Mouse (Mus musculus): ENCODE measurements around the gene Lim2. TPM values are rescaled to one million over a fixed set of nuclear protein-coding genes. Genes with fewer than 3 reads are reported as not detected.

Lim2 gene
- total and polyA plus RNA-seq, 2 experiments from 2014 or later: not detected

- H3K27me3 ChIP-seq (ENCODE audit: insufficient read depth, low read length): no peaks in the 10 kb centered on the region
- H3K9ac ChIP-seq: peak overlapping the region; percentile 43
- peak; percentile 94 for TF ChIP-seq CTCF (IDR thresholded peaks at IDR 0.05; ENCODE audit: low read depth)
- no peaks in the 10 kb centered on the region for H3K36me3 ChIP-seq (ENCODE audit: insufficient read depth)
- H3K4me3 ChIP-seq (ENCODE audit: low read depth, low read length): peak overlapping the region; percentile 44
- no peaks in the 10 kb centered on the region for H3K4me1 ChIP-seq (ENCODE audit: insufficient read depth)
- 0 out of 2 replicates have a peak overlapping the region, but pooled peaks have one; percentile 15 for H3K27ac ChIP-seq (ENCODE audit: low read depth, low read length)
- WGBS: 3% methylated on average over 33 of the region's 33 CpGs
- peak overlapping the region; percentile 84 for H3K4me2 ChIP-seq (ENCODE audit: low read depth)
- peak; percentile 86 for DNase-seq
- ATAC-seq: peak; percentile 82
- no peaks in the 10 kb centered on the region for H3K9me3 ChIP-seq (ENCODE audit: low read length)
These were observed 38.7 kb downstream of the Lim2 start for GRCm38 (mm10) chr7:43466099-43466694.

DNA sequence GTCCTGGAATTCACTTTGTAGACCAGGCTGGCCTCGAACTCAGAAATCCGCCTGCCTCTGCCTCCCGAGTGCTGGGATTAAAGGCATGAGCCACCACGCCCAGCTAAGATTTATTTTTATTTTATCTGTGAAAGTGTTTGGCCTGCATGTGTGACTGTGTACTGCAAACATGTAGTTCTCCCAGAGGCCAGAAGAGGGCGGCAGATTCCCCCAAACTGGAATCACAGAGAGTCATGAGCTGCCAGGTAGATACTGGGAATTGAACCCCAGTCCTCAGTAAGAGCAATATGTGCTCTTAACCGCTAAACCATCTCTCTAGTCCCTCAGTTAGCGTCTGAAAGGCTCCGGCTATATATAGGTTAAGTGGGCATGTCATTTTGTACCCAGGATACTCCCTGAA lies 42.9 kb downstream of the Lim2 start:
- no peaks in the 10 kb centered on the region for H3K27me3 ChIP-seq (ENCODE audit: insufficient read depth, low read length)
- peak; percentile 49 for DNase-seq
- 43% methylated on average over 8 of the region's 8 CpGs for WGBS
- H3K4me2 ChIP-seq (ENCODE audit: low read depth): no peak overlapping the region
- H3K4me3 ChIP-seq (ENCODE audit: low read depth, low read length): no peak overlapping the region
- no peak overlapping the region for H3K27ac ChIP-seq (ENCODE audit: low read depth, low read length)
- H3K9me3 ChIP-seq (ENCODE audit: low read length): no peaks in the 10 kb centered on the region
- no peaks in the 10 kb centered on the region for H3K4me1 ChIP-seq (ENCODE audit: insufficient read depth)
- peak; percentile 62 for TF ChIP-seq CTCF (IDR thresholded peaks at IDR 0.05; ENCODE audit: low read depth)
- H3K36me3 ChIP-seq (ENCODE audit: insufficient read depth): peaks cover 8% of the 10 kb centered on the region; the same call in 1 of the 2 replicates
- no peak for ATAC-seq
- no peak overlapping the region for H3K9ac ChIP-seq

- ATAC-seq: peak; percentile 30; the same call in 1 of the 2 replicates
- no peaks in the 10 kb centered on the region for H3K27me3 ChIP-seq (ENCODE audit: insufficient read depth, low read length)
- H3K27ac ChIP-seq (ENCODE audit: low read depth, low read length): no peak overlapping the region
- H3K4me1 ChIP-seq (ENCODE audit: insufficient read depth): no peaks in the 10 kb centered on the region
- peaks cover 26% of the 10 kb centered on the region for H3K36me3 ChIP-seq (ENCODE audit: insufficient read depth)
- no peak for DNase-seq
- TF ChIP-seq CTCF (IDR thresholded peaks at IDR 0.05; ENCODE audit: low read depth): peak; percentile 37; the same call in 1 of the 2 replicates
- H3K9ac ChIP-seq: no peak overlapping the region
- 22% methylated on average over 23 of the region's 23 CpGs for WGBS
- H3K4me3 ChIP-seq (ENCODE audit: low read depth, low read length): no peak overlapping the region
- H3K9me3 ChIP-seq (ENCODE audit: low read length): no peaks in the 10 kb centered on the region
- no peak overlapping the region for H3K4me2 ChIP-seq (ENCODE audit: low read depth)
These were observed 48.2 kb downstream of the Lim2 start for GRCm38 (mm10) chr7:43475706-43476105.

DNA sequence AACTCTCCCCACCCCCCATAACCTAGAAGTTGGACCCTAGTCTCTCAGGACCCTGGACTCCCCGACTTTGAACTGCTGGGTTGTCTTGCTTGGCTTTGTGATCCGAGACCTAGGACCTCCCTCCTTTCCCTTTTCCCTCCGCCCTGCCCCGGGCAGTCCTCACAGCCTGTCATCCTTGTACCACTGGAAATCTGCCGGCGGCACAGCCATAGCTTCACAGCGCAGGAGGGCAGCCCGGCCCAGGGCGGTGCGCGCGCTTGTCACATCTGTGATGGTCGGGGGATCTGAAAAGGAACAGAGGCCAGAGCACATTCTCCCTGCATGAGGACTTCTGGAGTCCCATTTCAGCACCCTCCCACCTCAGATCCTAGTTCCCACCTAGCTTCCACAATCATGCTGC lies 48.9 kb downstream of the Lim2 start:
- H3K9ac ChIP-seq: no peak overlapping the region
- H3K4me1 ChIP-seq (ENCODE audit: insufficient read depth): no peaks in the 10 kb centered on the region
- no peak for TF ChIP-seq CTCF (IDR thresholded peaks at IDR 0.05; ENCODE audit: low read depth)
- WGBS: 23% methylated on average over 13 of the region's 13 CpGs
- no peak for DNase-seq
- H3K27me3 ChIP-seq (ENCODE audit: insufficient read depth, low read length): no peaks in the 10 kb centered on the region
- ATAC-seq: no peak
- peaks cover 26% of the 10 kb centered on the region for H3K36me3 ChIP-seq (ENCODE audit: insufficient read depth)
- H3K4me2 ChIP-seq (ENCODE audit: low read depth): no peak overlapping the region
- H3K4me3 ChIP-seq (ENCODE audit: low read depth, low read length): no peak overlapping the region
- no peaks in the 10 kb centered on the region for H3K9me3 ChIP-seq (ENCODE audit: low read length)
- H3K27ac ChIP-seq (ENCODE audit: low read depth, low read length): no peak overlapping the region

DNA sequence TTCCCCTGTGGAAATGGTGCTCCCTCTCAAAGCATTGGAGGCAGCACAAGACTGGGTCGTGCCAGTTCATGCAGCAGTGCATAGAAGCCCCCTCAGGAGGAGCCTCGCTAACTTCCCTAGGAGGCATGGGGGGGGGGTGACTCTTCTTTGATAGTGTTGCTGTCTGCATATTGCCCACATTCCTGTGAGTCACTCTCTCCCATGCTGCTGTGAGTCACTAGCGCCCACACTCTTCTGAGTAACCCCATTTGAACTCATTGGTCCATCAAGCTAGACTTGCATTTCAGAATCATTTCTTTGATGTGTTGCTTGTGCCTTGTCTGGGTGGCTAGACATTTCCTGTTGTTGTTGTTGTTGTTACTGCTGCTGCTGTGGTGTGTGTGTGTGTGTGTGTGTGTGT lies 53.7 kb downstream of the Lim2 start:
- DNase-seq (no peak), ATAC-seq (no peak; the same call in 1 of the 2 replicates)
- H3K4me1 ChIP-seq (ENCODE audit: insufficient read depth): no peaks in the 10 kb centered on the region
- H3K9me3 ChIP-seq (ENCODE audit: low read length): no peaks in the 10 kb centered on the region
- H3K4me2 ChIP-seq (ENCODE audit: low read depth): no peak overlapping the region
- H3K9ac ChIP-seq: no peak overlapping the region
- no peak overlapping the region for H3K4me3 ChIP-seq (ENCODE audit: low read depth, low read length)
- WGBS: 66% methylated on average over 3 of the region's 3 CpGs
- H3K27me3 ChIP-seq (ENCODE audit: insufficient read depth, low read length): no peaks in the 10 kb centered on the region
- no peak overlapping the region for H3K27ac ChIP-seq (ENCODE audit: low read depth, low read length)
- TF ChIP-seq CTCF (IDR thresholded peaks at IDR 0.05; ENCODE audit: low read depth): no peak
- H3K36me3 ChIP-seq (ENCODE audit: insufficient read depth): peaks cover 14% of the 10 kb centered on the region

- Histone ChIP-seq H3K4me3 (ENCODE audit: low read depth, low read length) (no peak overlapping the region), H3K27me3 (ENCODE audit: insufficient read depth, low read length) (no peaks in the 10 kb centered on the region), H3K9me3 (ENCODE audit: low read length) (no peaks in the 10 kb centered on the region), H3K27ac (ENCODE audit: low read depth, low read length) (no peak overlapping the region), H3K9ac (no peak overlapping the region), H3K36me3 (ENCODE audit: insufficient read depth) (peaks cover 14% of the 10 kb centered on the region), H3K4me2 (ENCODE audit: low read depth) (no peak overlapping the region), H3K4me1 (ENCODE audit: insufficient read depth) (no peaks in the 10 kb centered on the region)
- no peak for TF ChIP-seq CTCF (IDR thresholded peaks at IDR 0.05; ENCODE audit: low read depth)
- WGBS: 27% methylated on average over 8 of the region's 8 CpGs
- DNase-seq (peak; percentile 47), ATAC-seq (peak; percentile 45)
These were observed 54.7 kb downstream of the Lim2 start for GRCm38 (mm10) chr7:43482090-43482716.

DNA sequence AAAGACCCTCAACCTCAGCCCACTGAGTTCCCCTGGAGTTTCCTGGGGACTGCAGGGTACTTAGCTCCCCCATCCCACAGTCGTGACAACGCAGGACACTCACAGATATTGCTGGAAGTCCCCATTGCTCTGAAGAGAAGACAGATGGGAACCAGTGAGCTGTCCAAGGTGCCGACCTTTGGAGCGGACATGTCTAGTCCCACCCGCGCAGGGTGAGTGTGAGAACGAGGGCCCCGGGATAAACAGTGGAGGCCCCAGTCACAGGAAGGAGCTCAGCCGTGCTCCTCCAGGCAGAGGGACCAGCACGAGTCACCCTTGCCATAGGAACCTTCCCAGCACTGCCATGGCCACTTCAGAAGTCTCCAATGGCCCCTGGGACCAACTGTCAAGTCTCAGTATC lies 55.8 kb downstream of the Lim2 start:
- no peak for TF ChIP-seq CTCF (IDR thresholded peaks at IDR 0.05; ENCODE audit: low read depth)
- Histone ChIP-seq H3K27ac (ENCODE audit: low read depth, low read length) (no peak overlapping the region), H3K4me3 (ENCODE audit: low read depth, low read length) (no peak overlapping the region), H3K4me2 (ENCODE audit: low read depth) (no peak overlapping the region), H3K27me3 (ENCODE audit: insufficient read depth, low read length) (no peaks in the 10 kb centered on the region), H3K36me3 (ENCODE audit: insufficient read depth) (peaks cover 8% of the 10 kb centered on the region), H3K4me1 (ENCODE audit: insufficient read depth) (no peaks in the 10 kb centered on the region), H3K9me3 (ENCODE audit: low read length) (no peaks in the 10 kb centered on the region), H3K9ac (no peak overlapping the region)
- 29% methylated on average over 10 of the region's 10 CpGs for WGBS
- ATAC-seq (no peak), DNase-seq (no peak)

Small RNA genes within 50 kb of the gene (microRNA-seq; reads per million reads assigned to microRNA genes)
- gene Mir7051: 0.39 to 0.49 reads per million in 2 experiments

Other genes starting within 250 kb of the Lim2 start
- 35.5 and 35.9 TPM in 2 replicates for gene Zfp715, start 114.4 kb upstream of the Lim2 start, total RNA-seq (2014; rRNA removed)
- 14.5 and 17.3 TPM in 2 replicates for gene Zfp715, start 114.4 kb upstream of the Lim2 start, polyA plus RNA-seq (2015; fragmentation: Nextera tagmentation; extraction: Ambion mirVana)
- gene Siglecf, start 76.3 kb upstream of the Lim2 start, total RNA-seq (2014; rRNA removed): 0.08 TPM in 1 of 2 replicates, not detected in the other
- gene Siglecf, start 76.3 kb upstream of the Lim2 start, polyA plus RNA-seq (2015; fragmentation: Nextera tagmentation; extraction: Ambion mirVana): 0.16 and 0.25 TPM in 2 replicates
- not detected in 2 replicates for gene Siglecg, start 19.5 kb upstream of the Lim2 start, total RNA-seq (2014; rRNA removed)
- gene Siglecg, start 19.5 kb upstream of the Lim2 start, polyA plus RNA-seq (2015; fragmentation: Nextera tagmentation; extraction: Ambion mirVana): 0.09 TPM in 1 of 2 replicates, not detected in the other
- gene Nkg7, start 9.4 kb downstream of the Lim2 start, total RNA-seq (2014; rRNA removed): not detected in 2 replicates
- gene Nkg7, start 9.4 kb downstream of the Lim2 start, polyA plus RNA-seq (2015; fragmentation: Nextera tagmentation; extraction: Ambion mirVana): not detected in 2 replicates
- gene Cldnd2, start 13.1 kb downstream of the Lim2 start, total RNA-seq (2014; rRNA removed): not detected in 2 replicates
- not detected in 2 replicates for gene Cldnd2, start 13.1 kb downstream of the Lim2 start, polyA plus RNA-seq (2015; fragmentation: Nextera tagmentation; extraction: Ambion mirVana)
- gene Etfb, start 16.4 kb downstream of the Lim2 start, total RNA-seq (2014; rRNA removed): 38.2 and 46.1 TPM in 2 replicates
- gene Etfb, start 16.4 kb downstream of the Lim2 start, polyA plus RNA-seq (2015; fragmentation: Nextera tagmentation; extraction: Ambion mirVana): 101 and 117 TPM in 2 replicates
- gene Gm45233, start 16.5 kb downstream of the Lim2 start, total RNA-seq (2014; rRNA removed): 0.31 and 3.7 TPM in 2 replicates
- 0.30 TPM in 1 of 2 replicates, not detected in the other for gene Gm45233, start 16.5 kb downstream of the Lim2 start, polyA plus RNA-seq (2015; fragmentation: Nextera tagmentation; extraction: Ambion mirVana)
- 4.2 and 16.9 TPM in 2 replicates for gene Vsig10l, start 35.5 kb downstream of the Lim2 start, total RNA-seq (2014; rRNA removed)
- gene Vsig10l, start 35.5 kb downstream of the Lim2 start, polyA plus RNA-seq (2015; fragmentation: Nextera tagmentation; extraction: Ambion mirVana): 8.1 and 13.8 TPM in 2 replicates
- 24.9 and 26.1 TPM in 2 replicates for gene Iglon5, start 62.4 kb downstream of the Lim2 start, total RNA-seq (2014; rRNA removed)
- gene Iglon5, start 62.4 kb downstream of the Lim2 start, polyA plus RNA-seq (2015; fragmentation: Nextera tagmentation; extraction: Ambion mirVana): 3.0 and 4.4 TPM in 2 replicates
- not detected in 2 replicates for gene 4931406B18Rik, start 78.3 kb downstream of the Lim2 start, total RNA-seq (2014; rRNA removed)
- not detected in 2 replicates for gene 4931406B18Rik, start 78.3 kb downstream of the Lim2 start, polyA plus RNA-seq (2015; fragmentation: Nextera tagmentation; extraction: Ambion mirVana)
- 0.77 and 1.0 TPM in 2 replicates for gene Cd33, start 116.8 kb downstream of the Lim2 start, total RNA-seq (2014; rRNA removed)
- 1.2 and 1.7 TPM in 2 replicates for gene Cd33, start 116.8 kb downstream of the Lim2 start, polyA plus RNA-seq (2015; fragmentation: Nextera tagmentation; extraction: Ambion mirVana)
- 12.4 and 12.6 TPM in 2 replicates for gene Zfp658, start 134.6 kb downstream of the Lim2 start, total RNA-seq (2014; rRNA removed)
- gene Zfp658, start 134.6 kb downstream of the Lim2 start, polyA plus RNA-seq (2015; fragmentation: Nextera tagmentation; extraction: Ambion mirVana): 1.6 and 3.1 TPM in 2 replicates
- gene Zfp719, start 151.9 kb downstream of the Lim2 start, total RNA-seq (2014; rRNA removed): 20.2 and 22.5 TPM in 2 replicates
- gene Zfp719, start 151.9 kb downstream of the Lim2 start, polyA plus RNA-seq (2015; fragmentation: Nextera tagmentation; extraction: Ambion mirVana): 3.2 and 5.8 TPM in 2 replicates
- gene Zfp819, start 179.5 kb downstream of the Lim2 start, total RNA-seq (2014; rRNA removed): 0.33 and 0.85 TPM in 2 replicates
- gene Zfp819, start 179.5 kb downstream of the Lim2 start, polyA plus RNA-seq (2015; fragmentation: Nextera tagmentation; extraction: Ambion mirVana): 0.23 TPM in 2 replicates
- gene Ceacam18, start 207.0 kb downstream of the Lim2 start, total RNA-seq (2014; rRNA removed): 0.15 TPM in 1 of 2 replicates, not detected in the other
- gene Ceacam18, start 207.0 kb downstream of the Lim2 start, polyA plus RNA-seq (2015; fragmentation: Nextera tagmentation; extraction: Ambion mirVana): not detected in 2 replicates
- gene Siglece, start 232.5 kb downstream of the Lim2 start, total RNA-seq (2014; rRNA removed): 1.2 TPM in 1 of 2 replicates, not detected in the other
- gene Siglece, start 232.5 kb downstream of the Lim2 start, polyA plus RNA-seq (2015; fragmentation: Nextera tagmentation; extraction: Ambion mirVana): 0.31 and 0.64 TPM in 2 replicates
- 36.9 and 40.3 TPM in 2 replicates for gene Ctu1, start 244.3 kb downstream of the Lim2 start, total RNA-seq (2014; rRNA removed)
- 22.5 and 22.9 TPM in 2 replicates for gene Ctu1, start 244.3 kb downstream of the Lim2 start, polyA plus RNA-seq (2015; fragmentation: Nextera tagmentation; extraction: Ambion mirVana)

Measured in forebrain, postnatal 0 days (tissue).